Mouse (Mus musculus): ENCODE results near the gene Gtf3c5. TPM values are rescaled to one million over a fixed set of nuclear protein-coding genes. Genes with fewer than 3 reads are reported as not detected.
A peak's percentile ranks its signal among the peaks of the same experiment; 100 is the strongest.

Gtf3c5 gene
- polyA plus RNA-seq (2012; rRNA removed), result 45.9 and 51.4 TPM in 2 replicates

DNA sequence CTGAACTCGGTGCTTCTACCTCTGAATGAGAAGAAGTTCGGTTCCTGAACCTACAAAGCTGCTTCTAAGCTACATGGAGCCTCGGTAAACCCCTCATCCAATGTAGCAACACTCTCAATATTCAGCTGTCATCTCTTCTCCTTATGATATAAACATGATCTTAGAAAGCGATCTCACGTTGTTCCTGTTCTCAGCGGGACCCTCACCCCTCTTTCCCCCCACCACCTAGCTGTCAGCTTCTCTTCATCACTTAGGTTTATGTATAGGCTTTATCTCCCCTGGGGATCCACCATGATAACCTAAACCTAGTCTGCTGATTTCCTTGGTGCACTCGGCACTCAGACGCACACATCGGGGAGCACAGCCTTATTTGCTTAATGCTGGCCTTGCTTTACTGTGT lies at the start of gene Gtf3c5:
Gene Gtf3c5 (minus strand): TSS at position 101 of the 400 bp plus-strand sequence.
- TF ChIP-seq CTCF (IDR thresholded peaks at IDR 0.05; ENCODE audit: borderline replicate concordance, extremely low read depth, insufficient read depth, insufficient read length) (no peak), POLR2A (IDR thresholded peaks at IDR 0.05; ENCODE audit: borderline replicate concordance, extremely low read depth, insufficient read depth, insufficient read length, poor library complexity, severe bottlenecking) (no peak)
- no peak for DNase-seq (ENCODE audit: low read depth)

DNA sequence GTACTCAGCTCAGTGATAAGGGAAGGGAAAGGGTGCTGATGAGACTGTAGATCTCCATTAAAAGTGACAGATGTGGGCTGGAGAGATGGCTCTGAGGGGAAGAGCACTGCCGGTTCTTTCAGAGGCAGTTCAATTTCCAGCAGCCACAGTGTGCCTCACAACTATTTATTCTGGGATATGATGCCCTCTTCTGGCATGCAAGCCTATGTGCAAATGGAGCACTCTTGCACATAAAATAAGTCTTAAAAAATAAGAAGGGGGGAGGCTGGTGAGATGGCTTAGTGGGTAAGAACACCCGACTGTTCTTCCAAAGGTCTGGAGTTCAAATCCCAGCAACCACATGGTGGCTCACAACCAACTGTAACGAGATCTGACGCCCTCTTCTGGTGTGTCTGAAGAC lies 49.6 kb upstream of the Gtf3c5 start:
- no peak for DNase-seq (ENCODE audit: low read depth)
- no peak for TF ChIP-seq POLR2A (IDR thresholded peaks at IDR 0.05; ENCODE audit: borderline replicate concordance, extremely low read depth, insufficient read depth, insufficient read length, poor library complexity, severe bottlenecking)
- TF ChIP-seq CTCF (IDR thresholded peaks at IDR 0.05; ENCODE audit: borderline replicate concordance, extremely low read depth, insufficient read depth, insufficient read length), result no peak

DNA sequence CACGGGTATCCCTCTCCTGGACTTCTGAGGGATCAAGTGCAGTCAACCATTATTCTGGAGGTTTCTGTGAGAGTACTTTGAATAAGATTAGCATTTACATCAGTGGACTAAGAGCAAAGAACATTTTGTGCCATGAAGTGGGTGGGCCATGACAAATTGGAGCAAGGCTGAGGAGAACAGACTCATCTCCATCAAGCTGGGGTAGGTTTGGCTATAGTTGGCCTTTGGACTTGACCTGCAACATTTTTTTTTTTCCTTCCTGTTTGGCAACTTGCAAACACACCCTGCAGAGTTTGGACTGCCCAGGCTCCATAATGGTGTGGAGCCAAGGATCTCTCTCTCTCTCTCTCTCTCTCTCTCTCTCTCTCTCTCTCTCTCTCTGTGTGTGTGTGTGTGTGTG lies 49.1 kb upstream of the Gtf3c5 start:
- no peak for TF ChIP-seq POLR2A (IDR thresholded peaks at IDR 0.05; ENCODE audit: borderline replicate concordance, extremely low read depth, insufficient read depth, insufficient read length, poor library complexity, severe bottlenecking)
- TF ChIP-seq CTCF (IDR thresholded peaks at IDR 0.05; ENCODE audit: borderline replicate concordance, extremely low read depth, insufficient read depth, insufficient read length), result no peak
- no peak for DNase-seq (ENCODE audit: low read depth)

DNA sequence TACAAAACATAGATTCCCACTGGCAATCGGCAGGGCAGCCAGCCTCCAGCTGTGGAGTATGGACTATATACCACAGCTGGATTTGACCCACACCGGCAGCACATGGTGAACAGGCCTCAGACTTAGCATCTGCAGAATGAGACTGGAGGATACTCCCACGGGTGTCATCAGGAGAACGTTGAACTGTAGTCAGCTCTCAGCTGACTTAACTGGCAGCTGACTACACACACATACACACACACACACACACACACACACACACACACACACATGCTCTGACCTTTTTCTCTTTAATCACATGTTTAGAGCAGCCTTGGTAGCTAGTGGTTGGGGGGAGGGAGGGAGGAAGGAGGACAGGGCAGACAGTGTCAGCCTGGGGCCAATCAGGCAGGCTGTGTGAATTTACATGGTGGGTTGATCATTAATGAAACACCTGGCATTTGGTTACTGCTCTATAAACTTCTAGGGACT lies 46.4 kb upstream of the Gtf3c5 start:
- DNase-seq (ENCODE audit: low read depth), result no peak
- TF ChIP-seq CTCF (IDR thresholded peaks at IDR 0.05; ENCODE audit: borderline replicate concordance, extremely low read depth, insufficient read depth, insufficient read length) (no peak), POLR2A (IDR thresholded peaks at IDR 0.05; ENCODE audit: borderline replicate concordance, extremely low read depth, insufficient read depth, insufficient read length, poor library complexity, severe bottlenecking) (no peak)

DNA sequence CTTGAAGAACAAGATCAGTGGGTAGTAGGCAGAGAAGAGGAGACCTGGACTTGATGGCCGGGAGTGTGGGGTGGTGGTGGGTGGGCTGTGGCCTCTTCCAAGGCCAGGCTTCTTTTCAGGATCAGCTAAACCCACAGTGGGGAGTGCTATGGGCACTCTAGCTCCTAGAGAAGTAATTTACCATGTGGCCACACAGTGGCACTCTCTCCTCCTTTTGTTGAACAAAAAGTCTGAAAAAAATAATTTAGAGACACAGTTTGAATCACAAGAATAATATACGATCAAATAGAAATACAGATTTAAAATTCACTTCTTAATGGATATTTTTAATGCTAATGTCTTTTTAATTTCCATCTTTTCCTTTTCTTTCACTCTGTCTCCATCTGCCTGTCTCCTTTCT lies 44.5 kb upstream of the Gtf3c5 start:
- TF ChIP-seq POLR2A (IDR thresholded peaks at IDR 0.05; ENCODE audit: borderline replicate concordance, extremely low read depth, insufficient read depth, insufficient read length, poor library complexity, severe bottlenecking) (no peak), CTCF (IDR thresholded peaks at IDR 0.05; ENCODE audit: borderline replicate concordance, extremely low read depth, insufficient read depth, insufficient read length) (peak; percentile 9; the same call in 1 of the 2 replicates)
- DNase-seq (ENCODE audit: low read depth), result no peak

DNA sequence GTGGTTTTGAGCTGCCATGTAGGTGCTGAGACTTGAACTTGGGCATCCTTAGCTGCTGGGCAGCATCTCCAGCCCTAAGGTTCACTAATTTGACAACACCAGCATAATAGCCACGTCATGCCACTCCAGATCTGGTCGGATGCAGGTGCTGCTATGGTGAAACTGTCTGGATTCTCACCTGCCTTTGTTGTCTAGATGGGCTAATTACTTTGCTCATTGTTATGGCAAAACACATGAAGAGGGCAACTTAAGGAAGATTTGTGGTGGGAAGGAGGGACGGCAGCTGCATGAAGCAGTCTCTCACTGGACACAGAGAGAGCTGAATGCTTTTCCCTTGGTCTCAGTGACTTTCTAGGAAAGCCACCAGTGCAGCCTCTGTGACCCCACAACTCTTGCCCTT lies 42.5 kb upstream of the Gtf3c5 start:
- DNase-seq (ENCODE audit: low read depth), result no peak
- no peak for TF ChIP-seq POLR2A (IDR thresholded peaks at IDR 0.05; ENCODE audit: borderline replicate concordance, extremely low read depth, insufficient read depth, insufficient read length, poor library complexity, severe bottlenecking)
- no peak for TF ChIP-seq CTCF (IDR thresholded peaks at IDR 0.05; ENCODE audit: borderline replicate concordance, extremely low read depth, insufficient read depth, insufficient read length)

DNA sequence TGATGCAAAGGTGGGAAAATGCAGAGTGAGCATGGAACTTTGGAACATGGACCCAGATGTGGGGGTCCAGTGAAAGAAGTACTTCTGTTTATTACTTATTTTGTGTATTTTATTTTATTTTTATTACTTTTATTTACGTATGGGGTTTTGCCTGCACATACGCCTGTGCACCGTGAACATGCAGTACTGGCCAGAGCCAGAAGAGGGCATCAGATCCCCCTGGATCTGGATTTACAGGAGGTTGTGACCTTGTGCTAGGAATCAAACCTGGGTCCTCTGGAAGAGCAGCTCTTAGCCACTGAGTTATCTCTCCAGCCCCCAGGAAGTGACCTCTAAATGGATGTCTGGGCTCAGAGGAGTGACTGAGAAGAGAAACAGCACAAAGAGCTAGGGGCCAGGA lies 41.3 kb upstream of the Gtf3c5 start:
- no peak for DNase-seq (ENCODE audit: low read depth)
- TF ChIP-seq POLR2A (IDR thresholded peaks at IDR 0.05; ENCODE audit: borderline replicate concordance, extremely low read depth, insufficient read depth, insufficient read length, poor library complexity, severe bottlenecking) (no peak), CTCF (IDR thresholded peaks at IDR 0.05; ENCODE audit: borderline replicate concordance, extremely low read depth, insufficient read depth, insufficient read length) (peak; percentile 18; the same call in 1 of the 2 replicates)

DNA sequence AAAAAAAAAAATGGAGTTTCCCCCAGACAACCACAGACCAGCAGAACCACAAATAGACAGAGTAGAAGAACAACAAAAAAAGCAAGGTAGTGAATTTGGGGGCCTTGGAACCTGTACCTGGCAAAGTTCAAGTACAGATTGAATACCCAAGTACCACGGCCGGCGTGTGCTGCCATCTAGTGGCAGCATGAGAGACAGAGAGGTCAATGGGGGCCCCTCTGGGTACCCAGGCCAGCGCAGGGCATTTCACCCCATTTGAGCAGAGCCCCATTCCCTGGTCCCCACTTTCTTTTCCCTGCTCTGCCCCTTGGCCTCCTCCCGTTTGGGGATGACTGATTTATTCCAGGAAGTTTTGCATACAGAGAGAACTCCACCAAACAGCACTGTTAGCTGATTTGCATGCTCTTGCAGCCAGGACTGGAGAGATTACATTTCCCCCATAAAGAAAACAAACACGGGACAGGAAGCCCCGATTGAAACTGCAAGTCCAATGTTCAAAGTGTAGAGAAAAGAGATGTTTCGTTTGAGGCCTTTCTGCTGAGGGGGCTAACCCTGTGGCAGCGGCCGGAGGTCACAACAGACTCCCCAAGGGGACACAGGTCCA lies 39.1 kb upstream of the Gtf3c5 start:
- DNase-seq (ENCODE audit: low read depth), result peak; percentile 26
- TF ChIP-seq POLR2A (IDR thresholded peaks at IDR 0.05; ENCODE audit: borderline replicate concordance, extremely low read depth, insufficient read depth, insufficient read length, poor library complexity, severe bottlenecking) (no peak), CTCF (IDR thresholded peaks at IDR 0.05; ENCODE audit: borderline replicate concordance, extremely low read depth, insufficient read depth, insufficient read length) (peak; percentile 77)

DNA sequence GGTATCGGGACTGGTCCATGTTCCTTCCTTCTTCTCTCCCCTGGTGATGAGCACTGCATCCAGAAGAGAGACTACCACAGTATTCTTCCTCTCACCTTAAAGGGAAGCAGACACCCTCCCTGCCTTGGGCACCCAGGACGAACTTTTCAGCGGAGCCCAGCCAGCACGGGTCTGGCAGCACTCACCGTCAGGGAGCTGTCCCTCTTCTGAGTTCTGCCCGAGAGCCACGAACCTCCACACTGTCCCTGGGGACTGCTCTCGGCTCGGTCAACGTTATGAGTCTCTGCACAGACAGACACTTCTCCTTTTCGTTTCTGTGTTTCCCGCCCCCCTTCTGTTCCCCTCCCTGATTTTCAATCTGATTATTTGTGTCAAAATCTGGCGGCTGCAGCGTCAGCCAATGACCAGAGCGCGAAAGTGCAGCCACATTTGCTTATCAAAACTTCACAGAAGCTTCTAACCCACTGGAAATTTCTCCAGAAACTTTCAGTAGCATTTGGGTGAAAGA lies 38.2 kb upstream of the Gtf3c5 start, which contains the start of gene Gfi1b:
Gene Gfi1b (minus strand): TSS at position 319 of the 508 bp plus-strand sequence.
- TF ChIP-seq CTCF (IDR thresholded peaks at IDR 0.05; ENCODE audit: borderline replicate concordance, extremely low read depth, insufficient read depth, insufficient read length) (no peak), POLR2A (IDR thresholded peaks at IDR 0.05; ENCODE audit: borderline replicate concordance, extremely low read depth, insufficient read depth, insufficient read length, poor library complexity, severe bottlenecking) (no peak)
- no peak for DNase-seq (ENCODE audit: low read depth)

DNA sequence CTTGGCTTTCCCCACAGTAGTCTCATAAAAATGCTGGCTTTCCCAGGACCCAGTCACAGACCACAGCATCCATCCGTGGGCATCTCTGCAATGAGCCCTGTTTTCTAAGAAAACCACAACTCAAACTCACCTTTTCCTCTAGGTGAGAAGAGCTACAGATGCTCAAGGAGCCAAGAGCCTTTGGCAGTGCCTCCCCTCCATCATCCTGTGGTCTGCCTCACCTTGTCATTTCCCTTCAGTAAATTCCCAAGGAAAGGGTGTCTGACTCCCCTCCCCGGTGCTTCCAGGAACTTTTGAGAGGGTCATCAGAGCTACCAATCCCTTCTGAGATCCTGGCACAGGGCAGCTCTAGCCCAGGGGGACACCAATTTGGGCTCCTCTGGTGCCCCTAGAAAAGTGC lies 37.6 kb upstream of the Gtf3c5 start:
- TF ChIP-seq CTCF (IDR thresholded peaks at IDR 0.05; ENCODE audit: borderline replicate concordance, extremely low read depth, insufficient read depth, insufficient read length) (no peak), POLR2A (IDR thresholded peaks at IDR 0.05; ENCODE audit: borderline replicate concordance, extremely low read depth, insufficient read depth, insufficient read length, poor library complexity, severe bottlenecking) (no peak)
- no peak for DNase-seq (ENCODE audit: low read depth)

DNA sequence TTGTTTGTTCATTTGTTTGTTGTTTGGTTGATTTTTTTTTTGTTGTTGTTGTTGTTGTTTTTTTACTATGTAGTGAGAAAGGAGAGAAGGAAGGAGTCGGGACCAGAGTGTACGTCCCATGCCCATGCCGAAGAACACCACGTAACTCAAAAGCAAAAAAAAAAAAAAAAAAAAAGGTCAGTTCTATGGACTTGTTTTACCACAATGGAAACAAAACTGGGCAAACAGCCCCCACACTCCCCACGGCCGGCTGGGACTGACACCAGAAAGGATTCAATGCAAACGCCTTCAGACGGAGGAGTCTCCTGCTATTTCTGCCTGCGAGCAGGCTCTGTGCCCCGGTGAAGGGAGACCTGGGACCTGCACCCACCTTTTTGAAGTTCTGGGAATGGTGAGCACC lies 37.0 kb upstream of the Gtf3c5 start:
- TF ChIP-seq CTCF (IDR thresholded peaks at IDR 0.05; ENCODE audit: borderline replicate concordance, extremely low read depth, insufficient read depth, insufficient read length), result no peak
- TF ChIP-seq POLR2A (IDR thresholded peaks at IDR 0.05; ENCODE audit: borderline replicate concordance, extremely low read depth, insufficient read depth, insufficient read length, poor library complexity, severe bottlenecking), result no peak
- DNase-seq (ENCODE audit: low read depth), result no peak

DNA sequence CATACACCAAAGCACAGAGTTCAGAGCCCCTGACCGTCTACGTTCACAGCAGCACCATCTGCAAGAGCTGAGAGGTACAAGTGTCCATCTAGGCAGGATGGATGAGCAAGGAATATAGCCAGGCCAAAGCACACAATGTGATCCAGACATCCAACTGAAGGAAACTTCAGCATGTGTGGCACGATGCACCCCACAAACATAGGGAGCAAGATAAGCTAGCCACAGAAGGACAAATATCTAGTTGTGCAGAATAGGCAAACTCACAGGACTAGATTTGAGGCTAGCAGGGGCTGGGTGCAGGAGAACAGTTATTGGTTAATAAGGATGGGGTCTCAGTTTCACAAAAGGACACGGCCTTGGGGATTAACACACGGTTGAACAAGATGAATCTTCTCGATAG lies 35.8 kb upstream of the Gtf3c5 start:
- no peak for TF ChIP-seq POLR2A (IDR thresholded peaks at IDR 0.05; ENCODE audit: borderline replicate concordance, extremely low read depth, insufficient read depth, insufficient read length, poor library complexity, severe bottlenecking)
- TF ChIP-seq CTCF (IDR thresholded peaks at IDR 0.05; ENCODE audit: borderline replicate concordance, extremely low read depth, insufficient read depth, insufficient read length), result no peak
- no peak for DNase-seq (ENCODE audit: low read depth)
